Mouse (Mus musculus) stomach, postnatal 0 days (tissue): ENCODE results near the gene Rimkla.

Experiments
- CTCF ChIP-seq: IDR thresholded peaks from 2 replicates; pipeline ENCODE4 v1.5.1; 2016; ENCODE audit warnings: antibody characterized with exemption, low read depth, mild to moderate bottlenecking, moderate library complexity
- EP300 ChIP-seq: optimal IDR thresholded peaks from 2 replicates; pipeline ENCODE3; 2016; ENCODE audit warnings: antibody characterized with exemption

DNA sequence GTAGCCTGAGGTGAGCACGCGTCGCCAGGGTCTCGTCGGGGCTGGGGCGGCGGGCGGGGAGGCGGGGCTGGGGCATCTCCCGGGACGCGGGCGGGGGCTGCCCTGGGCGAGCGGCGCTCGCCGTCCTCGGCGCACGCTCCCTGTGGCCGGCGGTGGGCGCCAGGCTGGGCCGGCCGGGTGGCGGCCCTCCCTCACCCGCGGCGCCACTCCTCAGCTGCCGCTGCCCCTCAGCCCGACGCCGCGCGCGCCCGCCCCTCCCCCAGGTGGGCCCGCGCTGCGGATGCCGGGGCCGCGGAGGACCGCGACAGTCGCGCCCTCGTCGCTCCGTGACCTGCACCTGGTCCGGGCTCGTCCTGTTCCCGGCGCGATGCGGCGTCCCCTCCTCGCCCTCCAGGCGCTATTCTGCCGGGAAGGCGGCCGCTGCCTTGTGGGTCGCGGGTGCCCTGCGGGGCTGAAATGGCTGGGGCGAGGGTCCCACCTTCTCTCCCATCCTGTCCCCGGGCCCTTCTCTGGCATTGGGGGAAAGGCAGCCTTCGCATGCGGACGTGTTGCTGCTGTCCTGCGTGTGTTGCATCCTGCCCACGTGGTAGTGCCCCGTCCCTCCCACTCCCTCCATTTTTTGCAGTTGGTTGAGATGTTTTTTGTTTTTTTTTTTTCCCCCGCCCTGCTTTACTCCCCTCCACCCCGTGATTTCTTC lies 47.6 kb upstream of the Rimkla start:
- TF ChIP-seq CTCF (no peak), EP300 (no peak)
